Mouse (Mus musculus) MEL (cell line): ENCODE measurements at regions not wholly inside any gene's neighbourhood (a gene's known extent, or its start where the extent isn't known, plus 50 kb on each side); places are given as distances from the start of the nearest gene placed in this dataset.

ENCODE experiments used
- DNase-seq: peaks from one replicate; pipeline ENCODE4 v3.0.0; 2011; ENCODE audit warnings: low read depth, low spot score
- H3K27ac ChIP-seq: 2 replicates; pipeline ENCODE4 v1.5.1; 2012; ENCODE audit warnings: low read depth, mild to moderate bottlenecking, control low read depth, low read length, moderate library complexity; ENCODE audit not compliant: control insufficient read depth
- H3K27me3 ChIP-seq, 2 experiments: fragments of 150-350 bp in 1 of 2; sonication (generic) in 1 of 2; 2 replicates each; pipeline ENCODE4 v1.6.1; 2012; ENCODE audit warnings: low read length in 2 of 2, mild to moderate bottlenecking in 2 of 2, improper control_type of control experiment in 1 of 2, moderate library complexity in 1 of 2; ENCODE audit not compliant: insufficient read depth in 2 of 2, control insufficient read depth in 1 of 2
- H3K36me3 ChIP-seq, 2 experiments: 2 replicates each; pipeline ENCODE4 v1.6.1; 2012 to 2014; ENCODE audit warnings: low read length in 2 of 2, improper control_type of control experiment in 1 of 2, inconsistent platforms in 1 of 2, mild to moderate bottlenecking in 1 of 2; ENCODE audit not compliant: insufficient read depth in 2 of 2, control insufficient read depth in 1 of 2
- H3K4me1 ChIP-seq, 2 experiments: fragments of 150-350 bp in 1 of 2; sonication (generic) in 1 of 2; 2 replicates each; pipeline ENCODE4 v1.6.1; 2012; ENCODE audit warnings: low read length in 2 of 2, improper control_type of control experiment in 1 of 2, mild to moderate bottlenecking in 1 of 2; ENCODE audit not compliant: insufficient read depth in 2 of 2, control insufficient read depth in 1 of 2
- H3K4me3 ChIP-seq, 2 experiments: fragments of 150-350 bp in 1 of 2; sonication (generic) in 1 of 2; 2 replicates each; pipeline ENCODE4 v1.5.1; 2012; ENCODE audit warnings: low read depth in 2 of 2, low read length in 2 of 2, mild to moderate bottlenecking in 2 of 2, moderate library complexity in 2 of 2, control low read depth in 1 of 2, improper control_type of control experiment in 1 of 2; ENCODE audit not compliant: control insufficient read depth in 1 of 2, insufficient read depth in 1 of 2
- H3K79me2 ChIP-seq: 2 replicates; pipeline ENCODE4 v1.6.1; 2012; ENCODE audit warnings: mild to moderate bottlenecking, low read length, moderate library complexity; ENCODE audit not compliant: control insufficient read depth, poor library complexity, insufficient read depth
- H3K9ac ChIP-seq: 2 replicates; pipeline ENCODE4 v1.6.1; 2012; ENCODE audit warnings: low read depth, mild to moderate bottlenecking, control low read depth, low read length, moderate library complexity; ENCODE audit not compliant: control insufficient read depth, poor library complexity, severe bottlenecking
- H3K9me3 ChIP-seq: fragments of 150-350 bp; sonication (generic); replicated peaks from 2 replicates; pipeline ENCODE4 v1.6.1; 2012; ENCODE audit warnings: mild to moderate bottlenecking, low read length, improper control_type of control experiment, moderate library complexity; ENCODE audit not compliant: insufficient read depth
- CHD1 ChIP-seq: IDR thresholded peaks from 2 replicates; pipeline ENCODE4 v1.6.1; 2012; ENCODE audit warnings: low read depth, mild to moderate bottlenecking, inconsistent platforms, low read length, improper control_type of control experiment
- CHD2 ChIP-seq: IDR thresholded peaks from 2 replicates; pipeline ENCODE4 v1.6.1; 2011; ENCODE audit warnings: low read length, improper control_type of control experiment
- CTCF ChIP-seq, 3 experiments: IDR thresholded peaks in 2 of 3; conservative IDR thresholded peaks in 1 of 3; 2 replicates each; pipeline ENCODE4 v1.5.1; 2011 to 2012; ENCODE audit warnings: low read length in 3 of 3, low read depth in 2 of 3, mild to moderate bottlenecking in 2 of 3, improper control_type of control experiment in 1 of 3, inconsistent platforms in 1 of 3, mixed read lengths in 1 of 3, moderate library complexity in 1 of 3; ENCODE audit not compliant: control insufficient read depth in 1 of 3, insufficient read depth in 1 of 3, poor library complexity in 1 of 3, severe bottlenecking in 1 of 3
- ELF1 ChIP-seq: IDR thresholded peaks from 2 replicates; pipeline ENCODE4 v1.6.1; 2014; ENCODE audit warnings: low read depth, mild to moderate bottlenecking, inconsistent platforms, low read length, improper control_type of control experiment, moderate library complexity
- ETS1 ChIP-seq: IDR thresholded peaks from 2 replicates; pipeline ENCODE4 v1.6.1; 2012; ENCODE audit warnings: low read depth, mild to moderate bottlenecking, inconsistent platforms, low read length, improper control_type of control experiment, moderate library complexity
- MAFK ChIP-seq: IDR thresholded peaks from 2 replicates; pipeline ENCODE4 v1.6.1; 2011; ENCODE audit warnings: low read depth, mild to moderate bottlenecking, low read length, improper control_type of control experiment, borderline replicate concordance
- MAX ChIP-seq: IDR thresholded peaks from 2 replicates; pipeline ENCODE4 v1.6.1; 2011; ENCODE audit warnings: low read length, improper control_type of control experiment
- MAZ ChIP-seq: IDR thresholded peaks from 2 replicates; pipeline ENCODE4 v1.6.1; 2012; ENCODE audit warnings: low read depth, mild to moderate bottlenecking, inconsistent platforms, low read length, improper control_type of control experiment
- MEF2A ChIP-seq: IDR thresholded peaks from 2 replicates; pipeline ENCODE4 v1.6.1; 2014; ENCODE audit warnings: low read depth, mild to moderate bottlenecking, inconsistent platforms, low read length, improper control_type of control experiment; ENCODE audit not compliant: poor library complexity, insufficient replicate concordance, severe bottlenecking; ENCODE audit errors: extremely low read depth
- MXI1 ChIP-seq: IDR thresholded peaks from 2 replicates; pipeline ENCODE4 v1.6.1; 2011; ENCODE audit warnings: mild to moderate bottlenecking, low read depth, low read length, improper control_type of control experiment
- MYC ChIP-seq: IDR thresholded peaks from 2 replicates; pipeline ENCODE4 v1.6.1; 2011; ENCODE audit warnings: low read depth, mild to moderate bottlenecking, low read length, improper control_type of control experiment, moderate library complexity
- NRF1 ChIP-seq: IDR thresholded peaks from 2 replicates; pipeline ENCODE4 v1.6.1; 2014; ENCODE audit warnings: low read depth, mild to moderate bottlenecking, inconsistent platforms, low read length, improper control_type of control experiment, moderate library complexity; ENCODE audit not compliant: poor library complexity, insufficient read depth, severe bottlenecking
- POLR2A ChIP-seq, 2 experiments: IDR thresholded peaks; 2 replicates each; pipeline ENCODE4 v1.6.1; 2011 to 2012; ENCODE audit warnings: low read length in 2 of 2, mild to moderate bottlenecking in 2 of 2, control low read depth in 1 of 2, improper control_type of control experiment in 1 of 2, low read depth in 1 of 2, moderate library complexity in 1 of 2; ENCODE audit not compliant: control insufficient read depth in 1 of 2, insufficient read depth in 1 of 2, poor library complexity in 1 of 2
- POLR2AphosphoS2 ChIP-seq: IDR thresholded peaks from 2 replicates; pipeline ENCODE4 v1.6.1; 2011; ENCODE audit warnings: low read length, improper control_type of control experiment
- SIN3A ChIP-seq: IDR thresholded peaks from 2 replicates; pipeline ENCODE4 v1.6.1; 2012; ENCODE audit warnings: low read length, improper control_type of control experiment, inconsistent platforms
- TBP ChIP-seq: IDR thresholded peaks from 2 replicates; pipeline ENCODE4 v1.8.0; 2011; ENCODE audit warnings: low read depth, low read length, improper control_type of control experiment
- TCF12 ChIP-seq: IDR thresholded peaks from 2 replicates; pipeline ENCODE4 v1.6.1; 2014; ENCODE audit warnings: low read depth, mild to moderate bottlenecking, inconsistent platforms, low read length, improper control_type of control experiment, moderate library complexity
- UBTF ChIP-seq: IDR thresholded peaks from 2 replicates; pipeline ENCODE4 v1.6.1; 2012; ENCODE audit warnings: low read depth, mild to moderate bottlenecking, inconsistent platforms, low read length, improper control_type of control experiment, moderate library complexity, borderline replicate concordance; ENCODE audit not compliant: insufficient read depth
- USF2 ChIP-seq, 2 experiments: IDR thresholded peaks; 2 replicates each; pipeline ENCODE4 v1.6.1; 2011 to 2012; ENCODE audit warnings: improper control_type of control experiment in 2 of 2, low read length in 2 of 2, borderline replicate concordance in 1 of 2, inconsistent platforms in 1 of 2, low read depth in 1 of 2, mild to moderate bottlenecking in 1 of 2; ENCODE audit not compliant: insufficient read depth in 1 of 2
- ZMIZ1 ChIP-seq: IDR thresholded peaks from 2 replicates; pipeline ENCODE4 v1.6.1; 2012; ENCODE audit warnings: low read depth, mild to moderate bottlenecking, inconsistent platforms, low read length, improper control_type of control experiment, moderate library complexity
- ZNF384 ChIP-seq: IDR thresholded peaks from 2 replicates; pipeline ENCODE4 v1.6.1; 2012; ENCODE audit warnings: low read depth, mild to moderate bottlenecking, inconsistent platforms, low read length, improper control_type of control experiment

- no peaks in the 10 kb centered on the region for H3K9me3 ChIP-seq
- H3K79me2 ChIP-seq: no peaks in the 10 kb centered on the region
- DNase-seq: no peak
- no peaks in the 10 kb centered on the region for H3K4me1 ChIP-seq
- TF ChIP-seq MAZ (no peak), UBTF (no peak), CHD1 (no peak), MAX (no peak), POLR2A (IDR thresholded peaks at IDR 0.05; ENCODE audit: control insufficient read depth in 1 of 2, insufficient read depth in 1 of 2, low read depth in 1 of 2, low read length in 2 of 2, poor library complexity in 1 of 2) (no peak), POLR2AphosphoS2 (no peak), ZNF384 (no peak), ETS1 (no peak)
- TF ChIP-seq, all 39 proteins: peak for 0
- Histone ChIP-seq H3K9ac (no peak overlapping the region), H3K27me3 (no peaks in the 10 kb centered on the region; a peak in 1 of 4 replicates), H3K27ac (no peak overlapping the region), H3K36me3 (no peaks in the 10 kb centered on the region), H3K4me3 (no peak overlapping the region)
Measured at GRCm38 (mm10) chr13:94707371-94708280, 81.1 kb upstream of the Tbca start.

- H3K27me3 ChIP-seq: no peaks in the 10 kb centered on the region
- TF ChIP-seq TBP (no peak), NRF1 (no peak), MYC (no peak), MXI1 (no peak), ZNF384 (no peak), TCF12 (no peak), CHD2 (no peak), ELF1 (no peak), USF2 (IDR thresholded peaks at IDR 0.05; ENCODE audit: borderline replicate concordance in 1 of 2, insufficient read depth in 1 of 2, low read depth in 1 of 2, low read length in 2 of 2) (no peak), ZMIZ1 (no peak), CTCF (IDR thresholded peaks at IDR 0.05 in 2 of 3, conservative IDR thresholded peaks at IDR 0.05 in 1 of 3; ENCODE audit: control insufficient read depth in 1 of 3, insufficient read depth in 1 of 3, low read depth in 2 of 3, low read length in 3 of 3, poor library complexity in 1 of 3, severe bottlenecking in 1 of 3) (no peak), SIN3A (no peak), CHD1 (no peak), MEF2A (no peak), MAZ (no peak), MAFK (no peak), UBTF (no peak), ETS1 (no peak), MAX (no peak)
Measured at GRCm38 (mm10) chr13:94708786-94709185, 79.9 kb upstream of the Tbca start.

More at GRCm38 (mm10) chr13:94708786-94709185, 79.9 kb upstream of the Tbca start:
- H3K9ac ChIP-seq: no peak overlapping the region
- no peaks in the 10 kb centered on the region for H3K79me2 ChIP-seq
- DNase-seq: no peak
- H3K4me1 ChIP-seq: no peaks in the 10 kb centered on the region
- no peak overlapping the region for H3K27ac ChIP-seq
- no peak overlapping the region for H3K4me3 ChIP-seq
- H3K36me3 ChIP-seq: no peaks in the 10 kb centered on the region
- no peaks in the 10 kb centered on the region for H3K9me3 ChIP-seq
